Mouse (Mus musculus) c-Kit-positive CD71-negative TER-119-negative erythroid progenitor cells, embryonic 14.5 days (primary cell): Measurements from ENCODE around the gene Osbpl7.

Experiments used
- DNase-seq: peaks from one replicate; pipeline ENCODE4 v3.0.0-alpha.2; 2013; ENCODE audit warnings: low read depth

Gene Osbpl7

DNA sequence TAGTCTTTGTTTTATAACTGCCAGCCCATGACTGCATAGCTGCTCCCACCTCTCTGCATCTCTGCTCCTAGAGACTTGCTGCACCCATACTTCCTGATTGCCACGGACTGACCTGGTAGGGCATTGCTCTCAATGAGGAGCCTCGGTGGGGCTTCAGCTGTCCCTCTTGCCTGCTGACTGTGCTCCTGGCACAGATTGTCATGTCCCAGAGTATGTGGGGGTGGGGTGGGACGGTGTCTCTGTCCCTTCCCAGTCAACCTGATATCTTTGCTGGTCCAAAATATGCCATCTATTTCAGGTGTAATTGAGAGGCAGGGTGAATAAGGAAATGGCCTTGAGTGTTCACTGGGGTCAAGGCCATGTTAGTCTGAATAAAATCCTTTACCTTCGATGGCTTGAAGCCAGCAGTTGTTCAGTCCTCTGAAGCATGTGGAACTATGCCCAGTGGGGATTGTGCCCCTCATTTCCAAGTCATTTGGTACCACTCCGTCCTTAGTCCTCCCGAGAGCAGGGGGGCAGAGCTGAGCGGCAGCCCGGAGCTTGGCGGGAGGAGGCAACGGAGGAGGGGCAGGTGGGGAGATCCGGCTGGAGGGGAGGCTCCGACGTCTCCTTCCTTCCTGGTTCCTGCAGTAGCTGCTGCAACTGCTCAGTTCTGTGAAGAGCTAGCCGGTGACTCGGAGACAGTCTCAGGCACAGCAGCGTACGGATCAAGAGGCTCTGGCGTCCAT lies at the start of gene Osbpl7:
TSS of gene Osbpl7 (plus strand) at position 413 of the 728 bp plus-strand sequence.
- peak; percentile 60 for DNase-seq

GRCm38 (mm10) chr11:97003170-97003569 lies 47.3 kb upstream of the Osbpl7 start:
- no peak for DNase-seq

- DNase-seq = no peak
Measured at GRCm38 (mm10) chr11:97007093-97007794, 43.2 kb upstream of the Osbpl7 start.

DNA sequence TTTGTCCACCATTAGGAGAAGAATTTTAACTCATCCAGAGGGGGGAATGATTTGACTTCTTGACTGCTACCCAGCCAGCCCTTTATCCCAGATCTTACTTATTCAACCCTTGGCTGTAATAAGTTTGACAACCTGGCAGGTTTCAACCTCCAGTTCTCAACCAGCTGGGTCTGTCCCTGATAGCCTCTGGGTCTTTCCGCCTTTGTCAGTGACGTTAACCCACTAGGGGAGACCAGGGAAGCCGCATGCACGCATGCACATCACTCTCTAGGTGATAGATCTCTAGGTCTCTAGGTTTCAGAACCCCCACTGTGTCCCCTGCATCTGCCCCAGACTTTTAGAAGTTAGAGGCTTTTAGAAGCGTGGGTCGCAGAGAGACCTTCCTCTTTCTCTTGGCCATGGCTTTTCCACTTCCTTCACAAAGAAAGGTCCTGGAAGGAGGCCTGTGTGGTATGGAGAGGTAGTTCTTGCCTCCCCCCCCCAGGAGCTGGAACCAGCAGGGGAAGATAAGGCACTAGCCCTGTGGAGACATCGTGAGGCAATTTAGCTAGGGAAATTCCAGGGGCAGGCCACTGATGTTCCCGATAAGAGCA lies 41.1 kb upstream of the Osbpl7 start:
- DNase-seq = no peak

GRCm38 (mm10) chr11:97013121-97013670 lies 37.2 kb upstream of the Osbpl7 start, which contains the start of gene Sp6:
Sp6 (plus strand) TSS chr11:97013394.
- DNase-seq = no peak

DNA sequence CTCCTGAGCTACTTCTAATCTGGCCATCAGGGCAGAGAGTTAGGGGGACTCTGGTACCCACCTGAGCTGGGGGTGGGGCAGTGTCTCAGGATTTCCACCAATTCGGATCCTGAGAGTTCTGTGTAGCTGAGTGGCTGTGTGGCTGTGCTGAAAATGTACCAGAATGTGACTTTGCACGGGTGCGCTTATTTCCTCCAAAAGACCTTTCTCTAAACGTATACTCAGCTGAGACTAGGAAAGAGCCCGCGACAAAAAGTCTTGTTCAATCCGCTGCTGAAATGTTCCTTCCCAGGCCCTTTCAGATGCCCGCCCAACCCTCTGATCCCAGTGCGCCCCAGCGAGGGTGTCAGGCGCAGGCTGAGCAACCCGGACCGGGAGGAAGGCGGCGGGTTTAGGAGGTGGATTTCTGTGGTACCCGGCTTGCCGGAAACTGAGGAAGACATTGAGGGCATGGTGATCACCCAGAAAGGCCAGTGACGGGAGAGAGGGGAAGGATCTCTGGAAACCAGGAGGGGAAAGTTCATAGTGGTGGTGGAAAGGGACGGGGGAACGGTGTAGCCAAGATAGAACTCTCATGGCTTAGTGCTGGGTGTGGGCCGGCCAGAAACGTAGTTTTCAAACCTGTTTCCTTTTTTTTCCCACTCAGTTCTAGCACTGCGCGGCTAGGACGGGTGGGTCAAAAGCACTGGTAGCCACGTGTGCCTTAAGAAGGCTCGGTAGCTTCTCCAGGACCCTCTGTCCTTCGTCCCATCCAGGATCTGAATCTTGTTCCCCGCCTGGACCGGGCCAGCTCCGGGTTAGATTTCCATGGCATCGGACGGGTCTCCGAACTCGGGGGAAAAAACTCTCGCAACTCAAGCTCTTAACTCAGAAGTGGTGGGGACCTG lies 32.5 kb upstream of the Osbpl7 start:
- DNase-seq = no peak

GRCm38 (mm10) chr11:97018583-97019344 lies 31.7 kb upstream of the Osbpl7 start:
- DNase-seq = no peak

DNA sequence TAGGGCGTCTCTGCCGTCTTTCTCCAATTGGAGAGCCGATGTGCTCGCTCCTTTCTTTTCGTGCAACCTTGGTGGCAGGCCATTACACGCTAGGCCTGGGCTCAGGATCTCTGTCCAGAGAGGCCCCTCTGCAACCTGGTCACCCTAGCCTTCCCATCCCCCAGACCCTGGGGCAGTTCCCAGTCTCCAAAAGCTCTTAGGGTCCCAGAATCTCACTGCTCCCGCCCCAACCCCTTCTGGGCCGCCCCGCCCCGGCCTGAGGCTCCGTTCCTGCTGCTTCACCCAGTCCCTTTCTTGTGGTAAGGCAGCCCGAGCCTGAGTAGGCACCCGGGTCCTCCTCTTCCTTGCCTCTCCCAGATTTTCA lies 31.1 kb upstream of the Osbpl7 start:
- DNase-seq = no peak

DNA sequence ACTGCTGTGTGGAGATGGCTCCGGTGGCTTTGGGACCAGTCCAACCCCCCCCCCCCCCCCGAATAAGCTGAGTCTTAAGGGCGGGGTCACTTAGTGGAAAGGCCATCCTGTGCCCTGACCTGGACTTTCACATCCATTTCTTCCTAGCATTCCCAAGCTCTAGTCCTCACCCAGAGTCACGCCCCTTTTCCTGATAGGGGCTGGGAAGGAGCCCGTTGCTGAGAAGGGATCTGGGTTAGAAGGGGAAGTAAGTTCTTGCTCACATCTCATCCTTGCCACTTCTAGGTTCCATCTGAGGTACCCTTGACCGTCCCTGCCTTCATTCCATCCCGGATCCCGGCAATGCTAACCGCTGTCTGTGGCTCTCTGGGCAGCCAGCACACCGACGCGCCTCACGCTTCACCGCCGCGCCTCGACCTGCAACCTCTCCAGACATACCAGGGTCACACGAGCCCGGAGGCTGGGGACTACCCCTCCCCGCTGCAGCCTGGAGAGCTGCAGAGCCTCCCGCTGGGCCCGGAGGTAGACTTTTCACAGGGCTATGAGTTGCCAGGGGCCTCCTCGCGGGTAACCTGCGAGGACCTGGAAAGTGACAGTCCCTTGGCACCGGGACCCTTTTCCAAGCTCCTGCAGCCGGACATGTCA lies 29.2 kb upstream of the Osbpl7 start:
- no peak for DNase-seq

DNA sequence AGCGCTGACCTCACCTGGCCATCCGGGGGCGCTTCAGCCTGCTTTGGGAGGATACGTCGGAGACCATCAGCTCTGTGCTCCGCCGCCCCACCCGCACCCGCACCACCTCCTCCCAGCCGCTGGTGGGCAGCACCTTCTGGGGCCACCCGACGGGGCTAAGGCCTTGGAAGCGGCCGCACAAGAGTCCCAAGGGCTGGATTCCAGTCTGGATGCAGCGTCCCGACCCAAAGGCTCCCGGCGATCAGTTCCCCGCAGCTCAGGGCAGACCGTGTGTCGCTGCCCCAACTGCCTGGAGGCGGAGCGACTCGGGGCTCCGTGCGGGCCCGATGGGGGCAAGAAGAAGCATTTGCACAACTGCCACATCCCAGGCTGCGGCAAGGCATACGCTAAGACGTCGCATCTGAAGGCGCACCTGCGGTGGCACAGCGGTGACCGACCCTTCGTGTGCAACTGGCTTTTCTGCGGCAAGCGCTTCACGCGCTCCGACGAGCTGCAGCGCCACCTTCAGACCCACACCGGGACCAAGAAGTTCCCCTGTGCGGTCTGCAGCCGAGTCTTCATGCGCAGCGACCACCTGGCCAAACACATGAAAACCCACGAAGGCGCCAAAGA lies 28.4 kb upstream of the Osbpl7 start:
- peak; percentile 58 for DNase-seq

- DNase-seq = no peak
Measured at GRCm38 (mm10) chr11:97024977-97025376, 25.5 kb upstream of the Osbpl7 start.

- peak; percentile 86 for DNase-seq
Measured at GRCm38 (mm10) chr11:97025721-97026344, 24.6 kb upstream of the Osbpl7 start.

DNA sequence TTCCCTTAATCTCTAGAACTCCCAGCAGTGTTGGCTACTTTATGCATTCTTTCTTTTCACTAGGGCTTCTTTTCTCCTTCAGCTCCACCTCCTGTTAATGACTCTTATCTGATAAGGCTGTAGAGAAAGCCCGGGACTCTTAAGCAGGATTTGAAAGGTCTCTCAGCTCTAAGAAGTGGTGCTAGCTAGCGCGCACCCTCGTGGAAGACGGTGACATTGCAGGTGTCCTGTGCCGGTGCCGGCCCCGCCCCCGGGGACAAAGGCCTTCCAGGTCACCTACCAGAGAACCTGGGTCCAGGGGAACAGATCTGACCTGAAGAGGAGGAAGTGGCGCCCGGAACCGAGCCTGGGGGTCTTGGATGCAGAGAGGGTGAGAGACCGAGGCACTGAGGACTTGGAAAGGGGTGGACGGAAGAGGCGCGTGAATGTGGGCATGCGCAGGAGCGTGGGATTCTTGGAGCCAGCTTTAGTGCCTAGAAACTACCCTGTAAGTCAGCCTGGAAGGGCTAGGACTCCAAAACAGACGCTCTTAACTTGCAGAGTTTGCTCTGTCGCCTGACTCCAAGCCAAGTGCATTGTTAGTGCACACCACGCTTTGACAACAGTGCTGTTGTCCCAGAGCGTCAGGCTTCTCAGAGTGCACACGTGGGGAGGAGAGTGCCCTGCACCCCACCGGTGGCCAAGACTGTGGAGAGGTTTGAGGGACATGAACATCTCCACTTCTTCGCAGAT lies 20.6 kb upstream of the Osbpl7 start, which contains the start of gene Scrn2:
TSS of gene Scrn2 (plus strand) at position 253 of the 732 bp plus-strand sequence.
- peak; percentile 79 for DNase-seq

DNA sequence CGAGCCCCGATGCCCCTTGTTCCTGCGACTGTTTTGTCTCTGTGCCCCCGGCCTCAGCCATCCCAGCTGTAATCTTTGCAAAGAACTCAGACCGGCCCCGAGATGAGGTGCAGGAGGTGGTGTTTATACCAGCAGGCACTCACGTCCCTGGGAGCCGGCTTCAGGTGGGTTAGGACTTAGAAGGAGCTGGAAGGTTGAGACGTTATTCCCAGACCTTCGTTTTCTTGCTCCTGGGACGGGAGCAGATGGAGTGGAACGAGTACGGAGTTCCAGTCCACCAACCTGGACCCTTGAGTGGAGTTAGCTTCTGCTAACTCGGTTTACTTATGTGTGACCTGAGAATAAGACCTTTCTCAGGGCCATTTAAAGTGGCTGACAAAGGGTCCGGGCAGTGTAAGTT lies 20.0 kb upstream of the Osbpl7 start:
- no peak for DNase-seq

DNA sequence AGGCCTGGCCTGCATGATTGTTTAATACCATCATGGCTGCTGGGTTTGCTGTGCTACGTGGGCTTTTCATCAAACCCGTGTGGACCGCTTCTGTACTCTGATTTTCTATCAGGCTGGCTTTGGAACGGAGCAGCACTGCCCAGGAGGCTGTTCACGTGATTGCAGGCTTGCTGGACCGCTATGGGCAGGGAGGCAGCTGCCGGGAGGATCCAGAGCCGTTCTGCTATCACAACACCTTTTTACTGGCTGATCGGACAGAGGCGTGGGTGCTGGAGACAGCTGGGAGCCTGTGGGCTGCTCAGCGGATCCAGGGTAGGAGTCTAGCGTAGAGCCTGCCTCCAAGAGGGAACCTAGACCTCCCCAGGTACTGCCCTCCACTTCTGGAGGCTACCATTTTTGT lies 18.5 kb upstream of the Osbpl7 start:
- no peak for DNase-seq

- DNase-seq = no peak
Measured at GRCm38 (mm10) chr11:97032499-97032898, 17.9 kb upstream of the Osbpl7 start.

DNA sequence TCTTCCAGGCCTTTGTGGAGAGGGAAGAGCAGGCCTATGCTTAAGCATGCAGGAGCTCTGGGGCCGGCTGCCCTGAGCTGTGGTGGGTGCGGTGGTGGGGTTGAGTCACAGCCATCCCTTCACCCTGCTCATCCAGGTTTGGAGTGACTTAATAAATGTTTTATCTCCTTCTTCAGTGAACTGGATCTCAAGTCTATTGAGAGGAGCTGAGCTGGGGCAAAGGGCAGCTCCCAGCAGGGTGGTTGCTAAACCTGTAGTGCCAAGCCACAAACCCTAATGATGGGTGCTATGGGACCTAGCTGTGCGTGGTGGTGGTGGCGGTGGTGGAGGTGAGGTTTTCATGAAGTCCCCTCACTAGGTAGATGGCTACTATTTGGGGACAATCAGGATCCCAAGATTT lies 16.6 kb upstream of the Osbpl7 start:
- no peak for DNase-seq

GRCm38 (mm10) chr11:97036141-97036540 lies 14.3 kb upstream of the Osbpl7 start:
- DNase-seq = no peak

DNA sequence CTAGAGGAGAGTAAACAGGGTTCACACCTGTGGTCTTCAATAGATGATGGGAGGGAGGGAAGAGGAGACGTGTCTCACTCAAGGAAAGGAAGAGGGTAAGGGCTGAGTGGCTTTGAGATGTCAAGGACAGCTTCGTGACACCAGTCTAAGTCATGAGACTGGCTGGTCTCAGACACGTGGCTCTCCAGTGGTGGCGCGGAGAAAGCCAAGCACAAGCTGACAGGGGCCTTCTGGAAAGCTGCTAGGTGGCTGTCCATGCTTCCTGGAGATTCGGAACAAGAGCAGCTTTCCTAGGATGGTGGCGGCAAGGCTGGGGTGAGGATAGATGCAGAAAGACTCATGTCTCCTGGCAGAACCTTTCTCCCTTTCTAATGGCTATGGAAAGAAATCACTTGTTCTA lies 11.5 kb upstream of the Osbpl7 start:
- no peak for DNase-seq
